Mouse (Mus musculus): ENCODE measurements at regions not wholly inside any gene's neighbourhood (a gene's known extent, or its start where the extent isn't known, plus 50 kb on each side); places are given as distances from the start of the nearest gene placed in this dataset.
A peak's percentile ranks its signal among the peaks of the same experiment; 100 is the strongest.

GRCm38 (mm10) chr9:122595120-122595943 lies 151.8 kb upstream of the Topaz1 start:
- Histone ChIP-seq H3K4me3 (ENCODE audit: insufficient read depth, low read depth, low read length) (no peak overlapping the region), H3K27me3 (ENCODE audit: control insufficient read depth, insufficient read depth, low read length) (peaks cover 9% of the 10 kb centered on the region), H3K36me3 (ENCODE audit: control insufficient read depth, insufficient read depth, low read length) (no peaks in the 10 kb centered on the region), H3K79me2 (ENCODE audit: control insufficient read depth, insufficient read depth, low read length) (no peaks in the 10 kb centered on the region), H3K27ac (replicated peaks; ENCODE audit: insufficient read depth, low read depth, low read length) (no peak overlapping the region), H3K9ac (ENCODE audit: low read depth, low read length) (no peak overlapping the region), H3K4me1 (ENCODE audit: control insufficient read depth, insufficient read depth, low read length) (no peaks in the 10 kb centered on the region)
- TF ChIP-seq CTCF (IDR thresholded peaks at IDR 0.05; ENCODE audit: low read depth, low read length), result no peak
- TF ChIP-seq POLR2A (IDR thresholded peaks at IDR 0.05; ENCODE audit: extremely low read depth, insufficient read depth, low read length), result no peak
- DNase-seq (ENCODE audit: extremely low read depth, low read depth, low spot score), result no peak
- WGBS, result 5% methylated on average over 30 of the region's 31 CpGs

GRCm38 (mm10) chr9:122603106-122603505 lies 144.0 kb upstream of the Topaz1 start:
- Histone ChIP-seq H3K79me2 (ENCODE audit: control insufficient read depth, insufficient read depth, low read length) (no peaks in the 10 kb centered on the region; the same call in 1 of the 2 replicates), H3K9ac (ENCODE audit: low read depth, low read length) (no peak overlapping the region), H3K4me3 (ENCODE audit: insufficient read depth, low read depth, low read length) (no peak overlapping the region), H3K27ac (replicated peaks; ENCODE audit: insufficient read depth, low read depth, low read length) (no peak overlapping the region), H3K4me1 (ENCODE audit: control insufficient read depth, insufficient read depth, low read length) (no peaks in the 10 kb centered on the region), H3K36me3 (ENCODE audit: control insufficient read depth, insufficient read depth, low read length) (no peaks in the 10 kb centered on the region), H3K27me3 (ENCODE audit: control insufficient read depth, insufficient read depth, low read length) (no peaks in the 10 kb centered on the region)
- WGBS, result 62% methylated on average over 2 of the region's 2 CpGs
- no peak for DNase-seq (ENCODE audit: extremely low read depth, low read depth, low spot score)
- TF ChIP-seq POLR2A (IDR thresholded peaks at IDR 0.05; ENCODE audit: extremely low read depth, insufficient read depth, low read length), result no peak
- no peak for TF ChIP-seq CTCF (IDR thresholded peaks at IDR 0.05; ENCODE audit: low read depth, low read length)

DNA sequence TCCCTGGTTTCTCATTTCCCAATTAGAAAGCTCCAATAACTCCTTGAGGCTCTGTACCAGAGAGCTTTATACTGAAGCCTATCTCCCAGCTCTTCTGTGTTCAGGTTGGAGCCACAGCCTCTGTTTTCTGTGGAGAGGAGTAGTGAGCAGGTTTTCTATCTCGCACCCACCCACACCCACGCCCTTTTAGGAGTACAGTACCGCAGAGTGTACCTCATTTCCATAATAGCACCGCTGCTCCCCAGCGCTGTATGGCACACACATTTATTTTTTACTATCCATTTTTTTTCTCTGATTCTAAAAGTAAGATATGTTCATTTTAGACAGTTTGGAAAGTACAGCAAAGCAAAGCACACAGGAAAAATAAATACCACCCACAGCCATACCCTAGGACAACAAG lies 137.5 kb upstream of the Topaz1 start:
- H3K36me3 ChIP-seq (ENCODE audit: control insufficient read depth, insufficient read depth, low read length), result no peaks in the 10 kb centered on the region
- H3K27ac ChIP-seq (replicated peaks; ENCODE audit: insufficient read depth, low read depth, low read length), result no peak overlapping the region
- no peak for TF ChIP-seq CTCF (IDR thresholded peaks at IDR 0.05; ENCODE audit: low read depth, low read length)
- no peak for TF ChIP-seq POLR2A (IDR thresholded peaks at IDR 0.05; ENCODE audit: extremely low read depth, insufficient read depth, low read length)
- H3K27me3 ChIP-seq (ENCODE audit: control insufficient read depth, insufficient read depth, low read length), result no peaks in the 10 kb centered on the region
- no peak overlapping the region for H3K9ac ChIP-seq (ENCODE audit: low read depth, low read length)
- no peaks in the 10 kb centered on the region for H3K4me1 ChIP-seq (ENCODE audit: control insufficient read depth, insufficient read depth, low read length)
- no peak for DNase-seq (ENCODE audit: extremely low read depth, low read depth, low spot score)
- WGBS, result 89% methylated on average over 5 of the region's 5 CpGs
- no peak overlapping the region for H3K4me3 ChIP-seq (ENCODE audit: insufficient read depth, low read depth, low read length)
- H3K79me2 ChIP-seq (ENCODE audit: control insufficient read depth, insufficient read depth, low read length), result no peaks in the 10 kb centered on the region; the same call in 1 of the 2 replicates

DNA sequence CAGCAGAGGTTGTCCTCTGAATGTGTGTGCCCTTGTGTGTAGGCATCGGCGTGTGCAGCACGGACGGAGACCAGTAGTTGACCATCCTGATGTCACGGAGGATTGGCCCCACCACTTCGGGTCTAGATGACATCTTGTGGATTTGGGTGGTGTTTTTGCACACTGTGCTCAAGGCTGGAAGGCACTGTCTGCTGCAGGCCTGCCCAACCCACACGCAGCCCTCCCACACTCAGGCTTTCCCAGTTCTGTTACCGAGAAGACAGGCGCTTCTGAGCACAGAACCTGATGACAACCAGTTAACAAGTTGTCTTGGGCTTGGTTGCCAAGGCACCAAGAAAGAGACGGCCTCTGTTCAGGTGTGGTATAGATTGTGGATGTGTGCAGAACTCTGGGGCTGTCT lies 136.2 kb upstream of the Topaz1 start:
- Histone ChIP-seq H3K4me3 (ENCODE audit: insufficient read depth, low read depth, low read length) (no peak overlapping the region), H3K9ac (ENCODE audit: low read depth, low read length) (no peak overlapping the region), H3K36me3 (ENCODE audit: control insufficient read depth, insufficient read depth, low read length) (no peaks in the 10 kb centered on the region), H3K79me2 (ENCODE audit: control insufficient read depth, insufficient read depth, low read length) (no peaks in the 10 kb centered on the region; the same call in 1 of the 2 replicates), H3K27ac (replicated peaks; ENCODE audit: insufficient read depth, low read depth, low read length) (no peak overlapping the region), H3K27me3 (ENCODE audit: control insufficient read depth, insufficient read depth, low read length) (no peaks in the 10 kb centered on the region), H3K4me1 (ENCODE audit: control insufficient read depth, insufficient read depth, low read length) (no peaks in the 10 kb centered on the region)
- no peak for DNase-seq (ENCODE audit: extremely low read depth, low read depth, low spot score)
- TF ChIP-seq CTCF (IDR thresholded peaks at IDR 0.05; ENCODE audit: low read depth, low read length) (no peak), POLR2A (IDR thresholded peaks at IDR 0.05; ENCODE audit: extremely low read depth, insufficient read depth, low read length) (no peak)
- 90% methylated on average over 10 of the region's 10 CpGs for WGBS

DNA sequence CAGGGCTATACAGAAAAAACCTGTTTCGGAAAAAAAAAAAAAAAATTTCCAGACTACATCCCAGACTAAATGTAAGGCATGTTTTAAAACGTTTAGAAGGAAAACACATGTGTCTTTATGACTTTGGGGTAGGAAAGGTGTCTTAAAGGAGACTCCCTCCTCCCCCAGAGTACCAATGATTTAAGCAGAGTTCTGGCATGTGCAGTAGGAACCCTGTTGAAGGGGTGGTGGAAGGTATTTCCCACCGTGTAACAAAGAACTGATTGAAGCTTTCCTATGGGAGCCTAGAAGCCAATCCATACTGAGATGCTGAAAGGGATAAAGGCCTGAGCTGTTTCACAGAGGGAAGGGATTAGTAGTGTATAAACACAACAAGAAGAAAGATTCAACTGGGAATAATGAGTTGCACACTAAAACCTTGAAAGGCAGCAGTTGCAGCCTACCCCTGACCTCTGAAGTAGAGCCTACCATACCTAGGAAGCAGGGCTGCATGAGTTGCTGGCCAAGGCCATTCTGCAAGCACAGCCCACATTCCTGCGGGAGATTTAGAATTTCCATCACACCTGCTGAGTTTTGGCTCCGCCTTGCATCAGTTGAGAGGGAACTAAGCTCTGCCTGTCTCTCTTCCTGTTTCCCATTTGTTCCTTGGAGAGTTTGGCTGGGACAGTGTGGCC lies 132.4 kb upstream of the Topaz1 start:
- Histone ChIP-seq H3K27ac (replicated peaks; ENCODE audit: insufficient read depth, low read depth, low read length) (no peak overlapping the region), H3K9ac (ENCODE audit: low read depth, low read length) (no peak overlapping the region), H3K36me3 (ENCODE audit: control insufficient read depth, insufficient read depth, low read length) (no peaks in the 10 kb centered on the region), H3K27me3 (ENCODE audit: control insufficient read depth, insufficient read depth, low read length) (no peaks in the 10 kb centered on the region), H3K4me1 (ENCODE audit: control insufficient read depth, insufficient read depth, low read length) (no peaks in the 10 kb centered on the region), H3K4me3 (ENCODE audit: insufficient read depth, low read depth, low read length) (no peak overlapping the region), H3K79me2 (ENCODE audit: control insufficient read depth, insufficient read depth, low read length) (no peaks in the 10 kb centered on the region)
- DNase-seq (ENCODE audit: extremely low read depth, low read depth, low spot score), result no peak
- WGBS, result 21% methylated on average over 5 of the region's 5 CpGs
- TF ChIP-seq CTCF (IDR thresholded peaks at IDR 0.05; ENCODE audit: low read depth, low read length) (no peak), POLR2A (IDR thresholded peaks at IDR 0.05; ENCODE audit: extremely low read depth, insufficient read depth, low read length) (no peak)

DNA sequence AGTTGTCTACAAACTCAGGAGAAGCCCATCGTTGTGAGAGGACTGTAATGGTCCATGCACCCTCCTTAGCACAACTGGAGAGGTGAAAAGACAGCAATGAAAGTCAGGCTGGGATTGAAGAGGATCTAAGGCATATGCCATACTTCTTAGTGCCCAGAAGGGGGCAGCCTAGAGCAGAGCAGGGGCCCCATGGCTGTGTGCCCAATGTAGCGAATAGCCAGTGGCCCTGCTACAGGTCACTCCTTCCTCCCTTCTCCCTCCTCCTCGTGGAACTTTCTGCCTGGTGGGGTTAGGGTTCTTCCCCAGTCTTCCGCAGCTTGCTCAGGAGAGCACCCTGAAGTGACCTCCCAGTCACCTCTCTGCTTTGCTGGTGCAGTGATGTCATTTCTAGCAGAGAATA lies 131.8 kb upstream of the Topaz1 start:
- Histone ChIP-seq H3K27me3 (ENCODE audit: control insufficient read depth, insufficient read depth, low read length) (no peaks in the 10 kb centered on the region), H3K27ac (replicated peaks; ENCODE audit: insufficient read depth, low read depth, low read length) (no peak overlapping the region), H3K4me3 (ENCODE audit: insufficient read depth, low read depth, low read length) (no peak overlapping the region), H3K9ac (ENCODE audit: low read depth, low read length) (no peak overlapping the region), H3K4me1 (ENCODE audit: control insufficient read depth, insufficient read depth, low read length) (no peaks in the 10 kb centered on the region), H3K36me3 (ENCODE audit: control insufficient read depth, insufficient read depth, low read length) (no peaks in the 10 kb centered on the region), H3K79me2 (ENCODE audit: control insufficient read depth, insufficient read depth, low read length) (no peaks in the 10 kb centered on the region)
- WGBS, result 18% methylated on average over 4 of the region's 4 CpGs
- DNase-seq (ENCODE audit: extremely low read depth, low read depth, low spot score), result peak; percentile 22
- TF ChIP-seq CTCF (IDR thresholded peaks at IDR 0.05; ENCODE audit: low read depth, low read length), result peak; percentile 88
- TF ChIP-seq POLR2A (IDR thresholded peaks at IDR 0.05; ENCODE audit: extremely low read depth, insufficient read depth, low read length), result no peak

All from liver, adult 2 months (tissue).